Mouse (Mus musculus): Measurements from ENCODE around the gene Dmxl2. TPM values are rescaled to one million over a fixed set of nuclear protein-coding genes. Genes with fewer than 3 reads are reported as not detected.

Gene Dmxl2
- 2.5 and 4.6 TPM in 2 replicates for polyA plus RNA-seq (2015; fragmentation: Nextera tagmentation; extraction: Ambion mirVana)

DNA sequence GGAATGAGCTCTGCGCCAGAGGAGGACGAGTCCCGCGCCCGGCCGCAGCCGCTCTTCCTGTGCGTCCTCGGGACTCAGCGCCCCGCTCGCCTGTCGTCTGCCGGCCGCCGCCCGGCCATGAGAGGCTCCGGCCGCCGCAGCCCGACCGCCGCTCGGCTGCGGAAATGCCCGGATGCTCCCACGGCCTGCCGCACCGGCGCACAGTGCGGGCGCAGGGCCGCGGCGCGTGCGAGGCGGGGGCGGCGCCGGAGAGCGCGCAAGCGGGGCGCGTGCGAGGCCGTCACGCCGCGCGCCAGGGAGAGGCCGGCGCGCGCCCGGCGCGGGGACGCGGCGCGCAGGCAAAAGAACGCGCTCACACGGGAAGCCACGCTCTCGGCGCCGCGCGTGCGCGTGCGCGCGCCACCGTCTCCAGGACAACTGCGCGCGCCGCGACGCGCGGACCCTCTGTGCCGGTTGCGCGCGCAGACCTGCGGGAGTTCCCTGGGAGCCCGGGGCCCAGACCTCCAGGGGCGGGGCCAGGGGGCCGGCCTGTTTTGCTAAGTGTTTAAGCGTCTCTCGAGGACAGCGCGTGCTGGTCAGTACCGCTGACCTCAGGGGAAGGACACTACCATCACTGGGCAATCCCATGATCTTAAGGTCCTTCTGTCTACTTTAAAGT, at the start of gene Dmxl2:
Dmxl2 (minus strand) TSS at position 174 of the 658 bp plus-strand sequence.

DNA sequence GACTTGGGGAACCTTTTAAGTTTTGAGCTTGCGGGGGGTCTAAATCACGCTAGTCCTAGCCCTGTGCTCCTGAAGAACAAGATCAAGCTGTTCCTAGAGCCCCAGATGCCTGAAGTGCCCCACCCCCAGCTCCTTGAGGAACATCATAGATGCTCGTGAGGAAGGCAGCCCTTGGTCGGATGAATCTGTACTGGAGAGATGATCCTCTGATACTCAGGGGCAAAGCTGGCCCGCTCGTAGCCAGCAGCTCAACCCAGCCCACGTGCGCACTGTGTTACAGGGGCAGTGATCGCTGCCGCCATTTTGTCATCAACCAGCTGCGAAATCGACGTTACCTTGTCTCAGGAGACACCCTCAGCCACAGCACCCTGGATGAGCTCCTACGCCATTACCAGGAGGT, 37.3 kb upstream of the Dmxl2 start, which contains the start of gene Sh2d7:
Sh2d7 (plus strand) TSS at position 301 of the 400 bp plus-strand sequence.

Other genes with a start within 250 kb of the Dmxl2 start
- gene Cyp19a1, start 233.5 kb downstream of the Dmxl2 start, polyA plus RNA-seq (2015; fragmentation: Nextera tagmentation; extraction: Ambion mirVana) = not detected in 2 replicates
- gene Gldn, start 215.1 kb downstream of the Dmxl2 start, polyA plus RNA-seq (2015; fragmentation: Nextera tagmentation; extraction: Ambion mirVana) = not detected in 2 replicates
- gene Sh2d7, start 37.4 kb upstream of the Dmxl2 start, polyA plus RNA-seq (2015; fragmentation: Nextera tagmentation; extraction: Ambion mirVana) = not detected in 2 replicates
- gene Cib2, start 58.6 kb upstream of the Dmxl2 start, polyA plus RNA-seq (2015; fragmentation: Nextera tagmentation; extraction: Ambion mirVana) = 3.2 and 3.4 TPM in 2 replicates
- 80.0 and 88.4 TPM in 2 replicates for gene Idh3a, start 84.7 kb upstream of the Dmxl2 start, polyA plus RNA-seq (2015; fragmentation: Nextera tagmentation; extraction: Ambion mirVana)
- gene Acsbg1, start 160.2 kb upstream of the Dmxl2 start, polyA plus RNA-seq (2015; fragmentation: Nextera tagmentation; extraction: Ambion mirVana) = 1.9 and 3.6 TPM in 2 replicates
- gene Dnaja4, start 197.2 kb upstream of the Dmxl2 start, polyA plus RNA-seq (2015; fragmentation: Nextera tagmentation; extraction: Ambion mirVana) = 3.9 and 4.3 TPM in 2 replicates
- 129 and 130 TPM in 2 replicates for gene Wdr61, start 232.9 kb upstream of the Dmxl2 start, polyA plus RNA-seq (2015; fragmentation: Nextera tagmentation; extraction: Ambion mirVana)